Mouse (Mus musculus): ENCODE data around the gene Hivep2. TPM values are rescaled to one million over a fixed set of nuclear protein-coding genes. Genes with fewer than 3 reads are reported as not detected.

Hivep2 gene
- polyA plus RNA-seq, 1 experiment from 2014 or later = 21.1 TPM

DNA sequence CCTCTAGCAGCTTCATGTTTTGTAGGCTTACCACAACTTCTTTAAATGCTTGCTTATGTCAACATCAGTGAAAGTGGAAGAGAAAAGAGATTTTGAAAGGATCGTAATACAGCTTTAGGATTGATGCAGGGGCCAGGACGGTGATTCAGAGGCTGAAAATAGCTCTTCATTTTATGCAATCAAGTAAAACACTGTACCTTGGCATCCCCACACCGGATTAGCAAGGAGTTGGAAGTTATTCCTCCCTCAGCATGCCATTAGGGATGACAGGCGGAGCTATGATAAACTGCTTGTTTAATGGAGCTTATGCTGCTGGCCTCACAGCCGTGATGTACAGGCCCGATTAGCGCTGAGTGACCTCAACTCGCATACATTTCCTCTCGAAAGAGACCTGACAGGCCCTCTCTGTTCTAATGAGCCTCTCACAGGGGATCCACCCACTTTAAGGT, 89.7 kb downstream of the Hivep2 start:
- H3K4me2 ChIP-seq (ENCODE audit: low read length) = no peak overlapping the region
- H3K27me3 ChIP-seq (replicated peaks; ENCODE audit: control insufficient read depth, insufficient read depth, low read length) = no peaks in the 10 kb centered on the region
- no peak overlapping the region for H3K4me3 ChIP-seq (ENCODE audit: low read depth, low read length)
- ATAC-seq = peak; percentile 27
- H3K9me3 ChIP-seq (replicated peaks; ENCODE audit: control insufficient read depth, low read length) = no peaks in the 10 kb centered on the region
- no peak overlapping the region for H3K27ac ChIP-seq (ENCODE audit: low read depth, low read length)
- DNase-seq (ENCODE audit: low spot score) = peak; percentile 59
- 13% methylated on average over 9 of the region's 9 CpGs for WGBS
- no peaks in the 10 kb centered on the region for H3K36me3 ChIP-seq (ENCODE audit: control insufficient read depth, insufficient read depth, low read length)
- no peak overlapping the region for H3K9ac ChIP-seq (ENCODE audit: low read length)
- peaks cover 14% of the 10 kb centered on the region for H3K4me1 ChIP-seq (ENCODE audit: control insufficient read depth, insufficient read depth, low read length)

DNA sequence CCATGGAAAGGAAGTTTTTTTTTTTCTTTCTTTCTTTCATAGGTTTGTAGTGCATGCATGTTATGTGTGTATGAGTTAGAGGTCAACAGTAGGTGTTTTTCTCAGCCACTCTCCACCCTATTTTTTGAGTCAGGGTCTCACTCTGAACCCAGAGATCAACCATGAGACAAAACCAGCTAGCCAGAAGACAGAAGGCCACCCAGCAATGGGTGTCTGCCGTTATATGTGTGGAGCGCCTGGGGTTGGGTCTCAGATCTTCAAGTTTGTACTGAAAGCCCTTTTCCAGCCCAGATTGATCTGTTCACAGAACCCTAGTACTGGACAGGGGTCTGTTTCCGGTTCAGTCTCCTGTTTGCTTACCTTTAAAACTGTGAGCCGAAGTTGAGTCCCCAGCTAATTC, 90.2 kb downstream of the Hivep2 start:
- no peak for ATAC-seq
- H3K4me2 ChIP-seq (ENCODE audit: low read length) = no peak overlapping the region
- no peak overlapping the region for H3K4me3 ChIP-seq (ENCODE audit: low read depth, low read length)
- H3K9ac ChIP-seq (ENCODE audit: low read length) = no peak overlapping the region
- no peaks in the 10 kb centered on the region for H3K9me3 ChIP-seq (replicated peaks; ENCODE audit: control insufficient read depth, low read length)
- H3K36me3 ChIP-seq (ENCODE audit: control insufficient read depth, insufficient read depth, low read length) = no peaks in the 10 kb centered on the region
- H3K4me1 ChIP-seq (ENCODE audit: control insufficient read depth, insufficient read depth, low read length) = peaks cover 14% of the 10 kb centered on the region
- H3K27ac ChIP-seq (ENCODE audit: low read depth, low read length) = peak overlapping the region; percentile 35; the same call in 1 of the 2 replicates
- DNase-seq (ENCODE audit: low spot score) = no peak
- WGBS = 66% methylated on average over 4 of the region's 4 CpGs
- H3K27me3 ChIP-seq (replicated peaks; ENCODE audit: control insufficient read depth, insufficient read depth, low read length) = no peaks in the 10 kb centered on the region

DNA sequence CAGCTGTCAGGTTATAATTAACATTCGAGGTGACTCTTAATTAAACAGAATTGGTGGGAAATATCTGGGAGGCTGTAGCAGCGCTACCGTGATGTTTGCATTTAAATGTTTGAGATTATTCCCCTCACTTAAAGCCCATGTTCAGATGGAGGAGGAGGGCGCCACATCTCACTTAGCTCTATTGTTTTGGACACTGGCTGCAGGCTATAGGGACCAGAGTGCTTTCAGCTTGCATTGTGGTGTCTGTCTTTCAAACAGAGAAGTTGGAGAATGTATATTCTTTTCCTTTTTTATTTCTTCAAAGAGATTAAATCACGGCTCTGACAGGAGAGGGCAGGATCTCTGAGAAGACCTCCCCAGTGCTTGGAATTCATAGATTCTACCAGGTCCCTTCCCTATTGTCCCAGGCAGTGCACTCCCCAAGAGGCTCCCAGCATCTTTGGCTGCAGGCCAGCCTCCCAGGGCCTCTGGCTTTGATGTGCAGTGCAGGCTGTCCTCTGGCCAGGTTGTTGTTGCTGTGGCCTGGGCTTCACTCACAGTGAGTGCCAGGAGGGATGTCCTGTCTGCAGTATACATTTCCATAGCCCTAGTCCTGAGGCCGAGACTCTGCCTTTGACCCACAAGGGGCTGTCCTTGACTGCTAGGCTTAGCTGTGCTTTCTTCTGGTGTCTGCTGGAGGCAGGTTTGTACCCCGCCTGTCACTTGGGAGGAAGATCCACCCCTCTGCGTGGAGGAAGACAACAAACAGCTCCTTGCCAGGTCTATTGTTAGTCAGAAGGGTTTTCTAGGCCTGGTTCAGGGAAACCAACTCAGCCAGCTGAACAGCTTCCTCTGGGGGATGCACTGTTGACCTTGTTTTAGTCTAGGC, 90.9 kb downstream of the Hivep2 start:
- peak; percentile 89 for ATAC-seq
- no peaks in the 10 kb centered on the region for H3K9me3 ChIP-seq (replicated peaks; ENCODE audit: control insufficient read depth, low read length)
- H3K36me3 ChIP-seq (ENCODE audit: control insufficient read depth, insufficient read depth, low read length) = no peaks in the 10 kb centered on the region
- H3K4me2 ChIP-seq (ENCODE audit: low read length) = no peak overlapping the region
- no peaks in the 10 kb centered on the region for H3K27me3 ChIP-seq (replicated peaks; ENCODE audit: control insufficient read depth, insufficient read depth, low read length)
- H3K9ac ChIP-seq (ENCODE audit: low read length) = no peak overlapping the region
- 10% methylated on average over 8 of the region's 8 CpGs for WGBS
- peaks cover 14% of the 10 kb centered on the region for H3K4me1 ChIP-seq (ENCODE audit: control insufficient read depth, insufficient read depth, low read length)
- no peak overlapping the region for H3K4me3 ChIP-seq (ENCODE audit: low read depth, low read length)
- peak overlapping the region; percentile 35 for H3K27ac ChIP-seq (ENCODE audit: low read depth, low read length)
- peak; percentile 73 for DNase-seq (ENCODE audit: low spot score)

DNA sequence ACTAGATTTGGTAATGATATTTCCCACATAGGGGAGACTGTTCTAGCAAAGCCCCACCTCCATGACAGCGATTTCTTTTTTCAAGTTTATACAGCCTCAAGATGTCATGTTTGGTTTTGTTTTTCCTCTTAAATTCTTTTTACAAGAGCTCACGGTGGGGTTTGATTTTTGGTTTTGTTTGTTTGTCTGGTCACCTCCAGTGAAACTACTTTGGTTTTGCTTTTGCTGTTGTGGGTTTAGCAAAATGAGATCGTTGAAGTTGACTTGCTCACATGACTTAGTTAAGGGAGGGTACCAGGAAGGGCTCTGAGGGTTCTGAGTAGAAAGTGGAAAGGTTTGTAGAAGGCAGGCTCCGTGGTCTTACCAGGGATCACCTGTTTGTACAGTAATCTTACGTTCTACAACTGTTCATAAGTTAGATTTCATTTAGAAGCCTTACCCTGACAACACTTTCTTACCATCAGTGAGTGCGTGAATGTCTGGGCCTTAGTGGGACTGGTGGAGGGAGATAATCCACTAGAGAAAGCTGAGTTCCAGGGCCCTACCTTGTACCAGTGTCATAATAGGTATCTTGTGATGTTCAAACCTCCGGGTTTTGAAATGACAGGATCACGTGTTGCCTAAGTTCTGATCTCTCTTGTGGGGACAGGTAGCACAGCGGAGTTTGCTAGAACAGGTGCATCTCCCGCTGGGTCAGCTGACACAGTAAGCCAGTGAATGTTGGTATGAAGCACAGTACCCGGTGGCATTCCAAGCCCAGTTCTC, 92.1 kb downstream of the Hivep2 start:
- H3K36me3 ChIP-seq (ENCODE audit: control insufficient read depth, insufficient read depth, low read length) = no peaks in the 10 kb centered on the region
- no peak for ATAC-seq
- no peak for DNase-seq (ENCODE audit: low spot score)
- no peak overlapping the region for H3K4me2 ChIP-seq (ENCODE audit: low read length)
- no peak overlapping the region for H3K9ac ChIP-seq (ENCODE audit: low read length)
- no peak overlapping the region for H3K4me3 ChIP-seq (ENCODE audit: low read depth, low read length)
- peaks cover 14% of the 10 kb centered on the region for H3K4me1 ChIP-seq (ENCODE audit: control insufficient read depth, insufficient read depth, low read length)
- H3K27ac ChIP-seq (ENCODE audit: low read depth, low read length) = 0 out of 2 replicates have a peak overlapping the region, but pooled peaks have one; percentile 5
- no peaks in the 10 kb centered on the region for H3K9me3 ChIP-seq (replicated peaks; ENCODE audit: control insufficient read depth, low read length)
- H3K27me3 ChIP-seq (replicated peaks; ENCODE audit: control insufficient read depth, insufficient read depth, low read length) = no peaks in the 10 kb centered on the region
- WGBS = 92% methylated on average over 11 of the region's 11 CpGs

DNA sequence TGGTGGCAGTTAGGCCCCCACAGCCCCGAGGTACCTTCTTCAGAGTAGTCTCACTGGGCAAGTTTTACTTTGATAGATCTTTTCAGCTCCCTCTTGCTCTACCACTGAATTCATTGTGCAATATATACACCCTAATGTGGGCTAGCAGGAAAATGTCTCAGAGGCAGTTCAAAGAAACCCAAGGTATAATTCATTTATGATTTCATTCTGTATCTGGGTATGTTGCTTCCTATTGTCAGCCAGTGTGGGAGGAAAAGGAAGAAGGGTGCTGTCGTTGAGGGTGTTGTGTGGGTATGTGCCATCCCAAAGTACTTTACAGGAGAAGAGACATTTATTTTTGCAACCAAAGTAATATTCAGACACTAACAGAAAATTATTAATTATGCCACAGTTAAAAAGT, 92.9 kb downstream of the Hivep2 start:
- Histone ChIP-seq H3K9me3 (replicated peaks; ENCODE audit: control insufficient read depth, low read length) (no peaks in the 10 kb centered on the region), H3K4me3 (ENCODE audit: low read depth, low read length) (no peak overlapping the region), H3K9ac (ENCODE audit: low read length) (no peak overlapping the region), H3K36me3 (ENCODE audit: control insufficient read depth, insufficient read depth, low read length) (no peaks in the 10 kb centered on the region), H3K4me1 (ENCODE audit: control insufficient read depth, insufficient read depth, low read length) (peaks cover 14% of the 10 kb centered on the region), H3K27ac (ENCODE audit: low read depth, low read length) (no peak overlapping the region), H3K27me3 (replicated peaks; ENCODE audit: control insufficient read depth, insufficient read depth, low read length) (no peaks in the 10 kb centered on the region), H3K4me2 (ENCODE audit: low read length) (no peak overlapping the region)
- ATAC-seq (no peak), DNase-seq (ENCODE audit: low spot score) (no peak)
- WGBS = 81% methylated on average over 2 of the region's 2 CpGs

DNA sequence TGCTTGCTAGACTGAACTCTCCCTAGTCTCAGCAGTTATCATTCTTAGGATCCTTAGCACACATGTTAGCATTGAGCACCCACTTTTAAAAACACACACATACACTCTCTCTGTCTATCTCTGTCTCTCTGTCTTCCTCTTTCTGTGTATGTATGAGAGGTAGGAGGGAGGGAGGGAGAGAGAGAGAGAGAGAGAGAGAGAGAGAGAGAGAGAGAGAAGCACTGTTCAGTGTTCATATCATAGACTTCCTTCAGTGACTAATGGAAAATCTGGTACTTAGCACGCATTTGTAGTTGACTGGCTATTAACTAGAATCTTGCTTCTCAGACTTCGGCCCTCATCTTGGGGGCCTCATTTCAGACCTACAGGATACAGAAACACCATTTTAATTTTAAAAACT, 93.7 kb downstream of the Hivep2 start:
- Histone ChIP-seq H3K4me3 (ENCODE audit: low read depth, low read length) (no peak overlapping the region), H3K9ac (ENCODE audit: low read length) (no peak overlapping the region), H3K4me2 (ENCODE audit: low read length) (no peak overlapping the region), H3K4me1 (ENCODE audit: control insufficient read depth, insufficient read depth, low read length) (peaks cover 14% of the 10 kb centered on the region), H3K36me3 (ENCODE audit: control insufficient read depth, insufficient read depth, low read length) (no peaks in the 10 kb centered on the region), H3K27me3 (replicated peaks; ENCODE audit: control insufficient read depth, insufficient read depth, low read length) (no peaks in the 10 kb centered on the region), H3K9me3 (replicated peaks; ENCODE audit: control insufficient read depth, low read length) (no peaks in the 10 kb centered on the region), H3K27ac (ENCODE audit: low read depth, low read length) (no peak overlapping the region)
- ATAC-seq (no peak), DNase-seq (ENCODE audit: low spot score) (no peak)
- WGBS = 98% methylated on average over 2 of the region's 2 CpGs

DNA sequence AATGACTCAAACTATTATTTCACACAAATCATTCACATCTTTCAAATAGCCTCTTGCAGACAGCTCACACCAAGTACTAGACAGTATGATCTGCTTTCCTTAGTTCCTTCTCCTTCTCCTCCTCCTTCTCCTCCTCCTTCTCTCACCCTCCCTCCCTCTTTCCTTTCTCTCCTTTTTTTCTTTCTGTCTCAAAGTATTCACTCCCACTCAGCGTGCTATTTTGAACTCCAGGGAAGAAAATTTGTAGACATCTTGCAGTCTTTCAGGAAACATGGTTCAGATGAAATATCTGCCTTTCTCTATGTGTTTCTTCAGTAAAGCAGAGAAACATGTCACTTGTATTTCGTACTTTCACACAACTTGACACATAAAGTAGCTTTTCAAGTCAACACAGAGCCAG, 94.4 kb downstream of the Hivep2 start:
- H3K9me3 ChIP-seq (replicated peaks; ENCODE audit: control insufficient read depth, low read length) = no peaks in the 10 kb centered on the region
- WGBS = 82% methylated on average over 2 of the region's 2 CpGs

DNA sequence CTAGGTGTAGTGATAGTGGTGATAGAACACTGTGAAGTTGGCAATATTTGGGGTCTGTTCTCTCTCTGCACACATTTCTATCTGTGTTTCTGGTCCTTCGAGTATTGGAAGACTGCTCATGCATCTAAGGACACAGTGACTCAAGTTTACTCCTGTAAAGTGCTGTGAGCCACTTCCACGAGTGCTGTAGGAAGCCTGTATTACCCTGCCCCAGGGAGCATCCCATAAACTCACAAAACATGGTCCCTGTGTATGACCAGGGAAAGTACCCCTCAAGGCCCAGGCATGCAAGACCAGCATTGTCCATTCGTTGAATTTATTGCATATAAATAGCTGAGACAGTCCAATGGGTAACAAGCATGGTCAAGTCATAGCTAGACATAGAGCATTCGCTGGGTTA, 97.4 kb downstream of the Hivep2 start:
- Histone ChIP-seq H3K9me3 (replicated peaks; ENCODE audit: control insufficient read depth, low read length) (no peaks in the 10 kb centered on the region), H3K4me1 (ENCODE audit: control insufficient read depth, insufficient read depth, low read length) (no peaks in the 10 kb centered on the region), H3K4me2 (ENCODE audit: low read length) (no peak overlapping the region), H3K4me3 (ENCODE audit: low read depth, low read length) (no peak overlapping the region), H3K27me3 (replicated peaks; ENCODE audit: control insufficient read depth, insufficient read depth, low read length) (no peaks in the 10 kb centered on the region), H3K36me3 (ENCODE audit: control insufficient read depth, insufficient read depth, low read length) (no peaks in the 10 kb centered on the region), H3K9ac (ENCODE audit: low read length) (no peak overlapping the region), H3K27ac (ENCODE audit: low read depth, low read length) (no peak overlapping the region)
- WGBS = 89% methylated on average over 4 of the region's 4 CpGs
- no peak for ATAC-seq
- DNase-seq (ENCODE audit: low spot score) = no peak

More for the DNA sequence above, 94.4 kb downstream of the Hivep2 start:
- Histone ChIP-seq H3K36me3 (ENCODE audit: control insufficient read depth, insufficient read depth, low read length) (no peaks in the 10 kb centered on the region), H3K4me3 (ENCODE audit: low read depth, low read length) (no peak overlapping the region), H3K27me3 (replicated peaks; ENCODE audit: control insufficient read depth, insufficient read depth, low read length) (no peaks in the 10 kb centered on the region), H3K27ac (ENCODE audit: low read depth, low read length) (no peak overlapping the region), H3K9ac (ENCODE audit: low read length) (no peak overlapping the region), H3K4me1 (ENCODE audit: control insufficient read depth, insufficient read depth, low read length) (peaks cover 14% of the 10 kb centered on the region), H3K4me2 (ENCODE audit: low read length) (no peak overlapping the region)
- DNase-seq (ENCODE audit: low spot score) (no peak), ATAC-seq (no peak)
